In the genomic region with DNA sequence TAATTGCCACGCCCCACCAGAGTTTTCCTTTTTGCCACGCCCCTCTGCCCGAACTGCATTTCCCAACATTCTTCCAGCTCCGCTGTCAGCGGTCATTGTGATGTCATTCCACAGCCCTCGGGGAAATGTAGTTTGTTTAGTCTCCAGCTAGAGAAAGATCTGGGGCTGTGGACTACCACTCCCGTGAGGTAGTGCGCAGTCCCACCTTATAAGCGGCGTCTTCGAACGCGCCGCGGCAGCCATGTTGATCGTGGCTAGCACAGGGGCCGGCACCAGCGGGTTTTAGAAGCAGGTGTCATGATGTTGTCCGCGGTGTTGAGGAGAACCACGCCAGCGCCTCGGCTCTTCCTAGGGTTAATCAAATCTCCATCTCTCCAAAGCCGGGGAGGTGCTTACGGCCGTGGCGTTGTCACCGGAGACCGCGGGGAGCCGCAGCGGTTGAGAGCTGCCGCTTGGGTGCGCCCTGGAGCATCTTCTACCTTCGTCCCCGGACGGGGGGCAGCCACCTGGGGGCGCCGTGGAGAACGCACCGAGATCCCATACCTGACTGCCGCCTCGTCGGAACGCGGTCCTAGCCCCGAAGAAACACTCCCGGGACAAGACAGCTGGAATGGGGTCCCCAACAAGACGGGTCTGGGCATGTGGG, we compare ENCODE assay signal across 8 mouse cellular contexts. TPM values are rescaled to one million over a fixed set of nuclear protein-coding genes. Genes with fewer than 3 reads are reported as not detected.
DNase-seq lines count a peak whose midpoint lies in the region; ATAC-seq and TF ChIP-seq lines count a peak whose summit lies in the region.

A gene (plus strand): TSS at position 120 of the 646 bp plus-strand sequence.

- H3K9ac ChIP-seq in lung, postnatal 0 days (replicated peaks; ENCODE audit: low read depth) = no peak within 1 kb of the TSS

- peak; percentile 99 for ATAC-seq in frontal cortex, adult (ENCODE audit: low TSS enrichment)
- peak; percentile 100 for ATAC-seq in lung, postnatal 0 days

- peak within 1 kb of the TSS; percentile 63 for H3K4me3 ChIP-seq in hindbrain, embryonic 10.5 days
- H3K4me3 ChIP-seq in lung, postnatal 0 days (ENCODE audit: low read depth, low read length) = peak within 1 kb of the TSS; percentile 42

- peak; percentile 88 for TF ChIP-seq CTCF in lung, postnatal 0 days (IDR thresholded peaks at IDR 0.05)

- peak within 1 kb of the TSS; percentile 84 for H3K27ac ChIP-seq in hindbrain, embryonic 10.5 days
- peak within 1 kb of the TSS; percentile 43; the same call in 1 of the 2 replicates for H3K27ac ChIP-seq in lung, postnatal 0 days (ENCODE audit: low read length)

- peak; percentile 97 for DNase-seq in MN1 (ENCODE audit: low spot score)
- DNase-seq in cerebellum, adult 9-10 months = peak; percentile 98
- peak; percentile 91 for DNase-seq in hindbrain, embryonic 10.5 days (ENCODE audit: low spot score)
- DNase-seq in layer of hippocampus, adult 9-11 months = peak; percentile 98
- DNase-seq in lung, postnatal 0 days (ENCODE audit: low spot score) = peak; percentile 99
- peak; percentile 84 for DNase-seq in ovary, postnatal 14 days (ENCODE audit: low spot score)
- peak; percentile 89 for DNase-seq in thymus, postnatal 14 days

- 1% methylated on average over 49 of the region's 49 CpGs for WGBS in hindbrain, embryonic 10.5 days
- under 1% methylated on average over 49 of the region's 49 CpGs for WGBS in lung, postnatal 0 days

- no peaks in the 10 kb centered on the region; the same call in 1 of the 2 replicates for H3K36me3 ChIP-seq in hindbrain, embryonic 10.5 days
- no peaks in the 10 kb centered on the region for H3K36me3 ChIP-seq in lung, postnatal 0 days (ENCODE audit: insufficient read depth, low read length)

- H3K9me3 ChIP-seq in hindbrain, embryonic 10.5 days = no peaks in the 10 kb centered on the region
- no peaks in the 10 kb centered on the region for H3K9me3 ChIP-seq in lung, postnatal 0 days (ENCODE audit: low read length)

- H3K4me1 ChIP-seq in hindbrain, embryonic 10.5 days (replicated peaks) = peaks cover 27% of the 10 kb centered on the region
- H3K4me1 ChIP-seq in lung, postnatal 0 days (ENCODE audit: insufficient read depth, low read depth, low read length) = peaks cover 8% of the 10 kb centered on the region; the same call in 1 of the 2 replicates

- no peaks in the 10 kb centered on the region for H3K27me3 ChIP-seq in hindbrain, embryonic 10.5 days (ENCODE audit: insufficient read depth, poor library complexity, severe bottlenecking)
- no peaks in the 10 kb centered on the region for H3K27me3 ChIP-seq in lung, postnatal 0 days (replicated peaks; ENCODE audit: insufficient read depth, low read length)

- H3K4me2 ChIP-seq in lung, postnatal 0 days (replicated peaks; ENCODE audit: low read depth, low read length) = peak within 1 kb of the TSS; percentile 59

- no peak for TF ChIP-seq EP300 in lung, postnatal 0 days (IDR thresholded peaks at IDR 0.05)

RNA-seq across cellular contexts. Expression of the gene that starts here (rescaled TPM):
- polyA plus RNA-seq in hindbrain, embryonic 10.5 days (2016; fragmentation: Nextera tagmentation; extraction: Ambion mirVana) = 45.0 and 54.9 TPM in 2 replicates
- polyA plus RNA-seq in lung, postnatal 0 days (2015; fragmentation: Nextera tagmentation; extraction: Ambion mirVana) = 21.1 and 23.4 TPM in 2 replicates

Comparison
In these comparisons a context has a peak if more than half of its experiments do, and no peak if none do; other contexts are left out.
1. Peak in every context shown above with its lines: DNase-seq, ATAC-seq, H3K4me3 ChIP-seq and H3K27ac ChIP-seq.